Mouse (Mus musculus) cerebellum, adult 9-11 months (tissue): ENCODE results near the gene Slc6a17.
A peak's percentile ranks its signal among the peaks of the same experiment; 100 is the strongest.

Experiments
- DNase-seq: peaks from one replicate; pipeline ENCODE4 v3.0.0; 2022

The Slc6a17 gene

GRCm38 (mm10) chr3:107520931-107521330 is 3.1 kb upstream of the Slc6a17 start:
- DNase-seq: no peak

DNA sequence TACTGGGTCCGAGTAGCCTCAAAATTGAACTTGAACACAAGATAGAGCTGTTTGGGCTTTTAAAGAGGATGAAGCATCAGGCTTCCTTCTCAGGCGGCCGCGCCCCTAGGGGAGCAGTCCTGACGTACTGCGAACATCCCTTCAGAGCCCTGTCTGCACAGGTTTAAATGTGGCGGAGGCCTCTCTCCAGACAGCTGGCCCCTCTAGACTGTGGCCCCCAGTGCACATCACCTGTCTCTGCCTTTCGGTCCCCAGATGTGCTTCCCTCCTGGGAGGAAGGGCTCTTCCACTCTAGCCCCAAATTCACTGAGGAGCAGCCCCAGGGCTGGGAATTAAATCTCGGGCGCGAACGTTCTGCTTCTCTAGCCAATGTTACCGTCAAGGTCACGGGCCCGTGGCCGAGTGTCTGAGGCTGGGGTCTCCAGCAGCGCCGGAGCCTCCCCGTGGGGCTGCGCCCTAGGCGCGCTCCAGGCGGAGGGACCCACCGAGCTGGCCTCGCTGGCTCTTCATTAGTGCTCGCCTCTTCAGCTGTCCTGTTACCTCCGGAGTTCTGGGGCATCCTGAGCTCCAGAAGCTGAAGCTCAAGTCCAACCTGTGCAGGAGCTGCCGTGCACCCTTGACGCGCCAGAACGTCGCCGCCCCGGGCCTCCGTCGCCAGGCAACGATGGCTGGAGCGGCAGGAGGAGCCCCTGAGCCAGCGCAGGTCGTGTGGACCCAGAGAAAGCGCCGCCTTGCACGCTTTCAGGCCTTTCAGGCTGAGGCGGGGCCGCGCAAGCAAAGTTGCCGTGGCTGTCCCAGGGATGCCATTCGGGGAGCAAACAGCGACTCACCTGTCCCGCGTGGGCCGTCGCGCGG is 815 bp downstream of the Slc6a17 start:
- peak; percentile 75 for DNase-seq

GRCm38 (mm10) chr3:107515989-107516388 is 1.8 kb downstream of the Slc6a17 start:
- DNase-seq: no peak

GRCm38 (mm10) chr3:107511416-107511815 is 6.4 kb downstream of the Slc6a17 start:
- no peak for DNase-seq

GRCm38 (mm10) chr3:107508696-107509095 is 9.1 kb downstream of the Slc6a17 start:
- peak; percentile 71 for DNase-seq

GRCm38 (mm10) chr3:107507966-107508365 is 9.9 kb downstream of the Slc6a17 start:
- no peak for DNase-seq

DNA sequence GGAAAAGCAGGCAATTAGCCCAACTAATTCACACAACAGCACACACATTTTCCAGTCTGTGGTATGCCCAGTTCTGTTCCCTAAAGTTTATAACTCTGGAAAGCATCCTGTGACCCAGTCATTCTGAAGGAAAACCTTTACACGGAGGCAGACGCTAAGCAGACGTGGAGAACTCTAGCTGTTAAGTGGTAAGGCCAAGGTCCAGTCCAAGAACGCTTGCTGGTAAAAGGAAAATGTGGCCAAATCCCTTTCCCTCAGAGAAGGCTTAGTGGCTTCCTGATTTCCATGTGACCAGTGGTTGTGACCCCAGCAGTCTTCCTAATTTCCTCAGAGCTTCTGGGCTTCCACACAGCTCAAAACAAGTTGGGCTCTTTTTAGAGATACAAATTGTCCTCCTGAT is 11.3 kb downstream of the Slc6a17 start:
- DNase-seq: no peak

- no peak for DNase-seq
Measured at GRCm38 (mm10) chr3:107505464-107506367, 12.1 kb downstream of the Slc6a17 start.

- no peak for DNase-seq
Measured at GRCm38 (mm10) chr3:107504542-107504941, 13.3 kb downstream of the Slc6a17 start.

- DNase-seq: no peak
Measured at GRCm38 (mm10) chr3:107503716-107504115, 14.1 kb downstream of the Slc6a17 start.

GRCm38 (mm10) chr3:107501702-107502151 is 16.1 kb downstream of the Slc6a17 start:
- peak; percentile 94 for DNase-seq

DNA sequence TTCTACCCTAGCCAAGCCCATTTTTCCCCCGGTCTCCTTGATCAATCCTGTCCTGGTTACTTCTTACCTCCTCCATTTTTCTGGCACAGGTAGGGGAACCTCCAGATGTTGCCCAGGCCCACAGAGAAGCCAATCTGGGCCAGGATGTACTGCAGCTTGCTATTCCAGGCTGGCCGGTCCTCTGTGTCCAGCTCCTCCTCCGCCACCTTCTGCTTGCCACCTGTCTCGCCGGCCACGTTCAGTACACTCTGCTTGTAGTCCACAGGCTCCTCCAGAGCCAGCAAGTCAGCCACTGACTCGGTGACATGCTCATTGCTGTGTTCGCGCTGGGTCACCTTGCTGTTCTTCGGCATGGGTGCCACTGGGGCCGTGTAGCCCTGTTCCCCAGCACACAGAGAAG is 17.5 kb downstream of the Slc6a17 start:
- peak; percentile 92 for DNase-seq

DNA sequence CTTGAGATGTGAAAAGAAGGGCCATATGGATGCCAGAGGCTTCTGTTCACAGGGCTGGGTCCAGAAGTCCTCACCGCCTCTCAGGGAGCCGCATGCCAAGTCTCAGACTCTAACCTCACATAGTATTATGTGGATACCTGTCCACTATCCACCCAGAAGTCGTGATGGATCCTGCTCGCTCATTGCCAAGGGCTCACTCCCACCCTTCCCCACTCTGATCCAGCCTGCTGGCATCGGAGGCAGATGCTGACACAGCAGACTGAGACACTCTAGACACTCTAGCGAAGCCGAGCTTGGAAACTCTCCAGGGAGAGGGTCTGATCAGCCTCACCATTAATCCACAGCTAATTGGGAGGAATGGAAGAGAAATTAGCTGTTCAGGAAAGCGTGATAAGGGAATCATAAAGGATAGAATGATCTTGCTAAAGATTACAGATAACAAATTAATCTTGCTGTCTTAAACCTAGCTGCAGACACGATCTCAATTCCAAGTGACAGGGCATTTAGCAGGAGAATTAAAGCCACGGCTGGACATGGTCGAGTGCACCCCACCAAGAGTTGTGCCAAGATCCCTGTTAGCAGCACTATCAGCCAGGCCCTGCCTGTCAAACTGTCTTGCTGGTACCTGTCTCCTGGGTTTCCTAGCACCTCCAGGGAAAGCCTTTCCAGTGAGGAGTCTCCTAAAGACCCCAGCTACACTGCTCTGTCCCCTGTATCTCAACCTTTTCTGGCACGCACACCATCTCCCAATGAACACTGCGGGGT is 21.6 kb downstream of the Slc6a17 start:
- peak; percentile 60 for DNase-seq

GRCm38 (mm10) chr3:107495524-107495923 is 22.3 kb downstream of the Slc6a17 start:
- DNase-seq: peak; percentile 36

DNA sequence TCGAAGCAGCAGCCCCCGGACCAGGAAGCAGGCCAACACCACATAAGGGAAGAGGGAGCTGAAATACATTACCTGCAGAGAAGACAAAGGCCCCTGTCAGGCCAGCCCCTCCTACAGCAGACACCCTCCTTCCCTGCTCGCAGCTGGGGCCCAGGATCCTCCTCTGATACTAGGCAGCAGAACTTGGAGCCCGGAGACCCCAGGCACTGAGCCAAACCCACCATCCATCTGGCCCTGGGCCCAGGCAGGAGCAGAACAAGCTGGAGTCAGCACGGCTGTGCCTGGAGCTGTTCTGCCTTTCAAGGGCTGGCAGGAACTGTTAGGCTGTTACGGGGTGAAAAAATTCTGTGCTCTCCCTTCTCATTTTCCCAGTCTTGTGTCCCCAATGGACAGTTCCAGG is 26.4 kb downstream of the Slc6a17 start:
- peak; percentile 83 for DNase-seq

DNA sequence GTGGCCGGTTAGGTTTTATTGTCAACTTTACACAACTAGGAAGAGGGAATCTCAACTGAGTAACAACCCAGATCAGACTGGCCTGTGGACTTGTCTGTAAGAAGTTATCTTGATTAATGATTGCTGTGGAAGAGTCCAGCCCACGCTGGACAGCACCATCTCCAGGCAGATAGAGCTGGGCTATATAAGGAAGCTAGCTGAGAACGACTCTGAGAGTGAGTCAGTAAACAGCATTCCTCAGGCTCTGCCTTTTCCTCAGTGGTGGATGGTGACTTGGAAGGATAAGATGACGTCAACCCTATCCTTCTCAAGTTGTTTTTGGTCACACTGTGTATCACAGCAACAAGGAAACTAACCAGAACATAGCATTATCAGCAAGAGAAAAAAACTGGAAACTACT is 29.2 kb downstream of the Slc6a17 start:
- no peak for DNase-seq

DNA sequence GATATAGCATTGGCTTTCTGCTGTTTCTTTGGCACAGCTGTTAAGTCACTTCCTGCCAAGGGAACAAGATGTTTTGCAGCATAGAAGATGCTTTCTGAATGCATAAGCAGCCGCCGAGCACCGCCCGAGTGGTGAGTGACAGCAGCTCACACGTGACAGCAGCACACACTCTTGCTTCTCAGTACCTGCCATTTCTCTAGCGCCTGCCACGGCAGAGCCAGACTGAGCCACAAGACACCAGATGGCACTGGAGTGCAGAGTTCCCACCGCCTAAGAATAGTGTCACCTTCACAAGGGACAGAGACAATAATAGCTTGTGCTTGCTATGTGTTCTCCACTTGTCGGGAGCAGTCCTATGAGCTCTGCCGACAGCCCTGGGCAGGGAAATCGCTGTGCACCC is 34.5 kb downstream of the Slc6a17 start:
- DNase-seq: peak; percentile 91

- DNase-seq: no peak
Measured at GRCm38 (mm10) chr3:107480660-107481059, 37.2 kb downstream of the Slc6a17 start.

GRCm38 (mm10) chr3:107472198-107472597 is 45.6 kb downstream of the Slc6a17 start:
- no peak for DNase-seq

- no peak for DNase-seq
Measured at GRCm38 (mm10) chr3:107469059-107469458, 48.8 kb downstream of the Slc6a17 start.

DNA sequence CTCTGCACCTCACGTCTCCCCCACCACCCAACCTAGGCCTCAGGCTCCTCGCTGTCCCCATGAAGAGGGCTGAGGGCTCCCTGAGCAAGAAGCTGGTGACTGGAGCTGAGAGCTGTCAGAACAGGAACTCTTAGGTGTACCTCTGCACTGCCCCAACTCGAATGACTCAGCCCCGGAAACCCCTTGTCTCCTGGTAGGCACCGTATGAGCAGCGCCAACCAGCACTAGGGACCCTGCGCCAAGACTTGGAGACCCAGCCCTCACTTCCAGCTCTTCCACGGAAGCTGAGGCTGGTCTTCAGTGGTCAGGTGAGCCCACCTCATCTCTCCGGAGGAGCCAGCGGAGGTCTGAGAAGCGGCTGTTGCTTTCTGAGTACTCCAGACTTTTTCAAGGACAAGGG is 49.7 kb downstream of the Slc6a17 start:
- DNase-seq: no peak

- peak; percentile 69 for DNase-seq
Measured at GRCm38 (mm10) chr3:107466577-107466976, 51.2 kb downstream of the Slc6a17 start.

DNA sequence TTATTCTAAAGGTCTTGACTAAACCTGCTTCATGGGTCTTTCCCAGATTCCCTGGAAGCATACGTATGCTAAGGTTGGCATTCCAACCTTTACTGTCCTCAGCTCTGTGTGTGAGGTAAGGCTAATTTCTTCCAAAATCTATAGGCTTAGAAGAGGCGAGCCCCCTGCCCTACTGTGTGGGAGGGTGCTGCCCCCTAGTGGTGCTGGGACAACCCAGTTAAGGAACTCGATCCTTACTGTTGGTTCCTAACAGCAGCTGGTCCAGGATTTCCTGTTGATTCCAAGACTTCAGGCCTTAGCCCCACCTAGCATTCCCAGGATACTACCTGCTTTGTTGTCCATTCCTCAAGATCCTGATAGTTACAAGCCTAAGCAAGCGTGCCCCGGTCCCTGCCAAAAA is 55.7 kb downstream of the Slc6a17 start:
- peak; percentile 78 for DNase-seq
